Mouse (Mus musculus): ENCODE results near the gene Vps41. TPM values are rescaled to one million over a fixed set of nuclear protein-coding genes. Genes with fewer than 3 reads are reported as not detected.

The Vps41 gene
- total and polyA plus RNA-seq, 3 experiments, result 2.4 to 106 (median 93.7) TPM

- ATAC-seq (ENCODE audit: extremely low read depth, insufficient number of reproducible peaks, low FRiP score, poor library complexity, severe bottlenecking) (no peak), DNase-seq (ENCODE audit: low spot score) (no peak)
- H3K4me3 ChIP-seq (ENCODE audit: low read depth, low read length), result no peak overlapping the region
- H3K27me3 ChIP-seq (ENCODE audit: insufficient read depth, low read length), result no peaks in the 10 kb centered on the region
- no peak for TF ChIP-seq POLR2AphosphoS5 (IDR thresholded peaks at IDR 0.05; ENCODE audit: insufficient replicate concordance, low read depth, low read length)
- TF ChIP-seq GATA1 (IDR thresholded peaks at IDR 0.05; ENCODE audit: borderline replicate concordance, low read length), result no peak
- TF ChIP-seq TAL1 (conservative IDR thresholded peaks at IDR 0.05; ENCODE audit: low read depth, low read length), result no peak
- TF ChIP-seq CTCF (IDR thresholded peaks at IDR 0.05; ENCODE audit: low read depth, low read length), result no peak
- peaks cover 26% of the 10 kb centered on the region for H3K36me3 ChIP-seq (replicated peaks)
- no peaks in the 10 kb centered on the region for H3K9me3 ChIP-seq (replicated peaks)
- no peaks in the 10 kb centered on the region for H3K4me1 ChIP-seq (ENCODE audit: insufficient read depth, low read depth, low read length)
These were observed 122.1 kb downstream of the Vps41 start for GRCm38 (mm10) chr13:18839231-18839630.

- DNase-seq (ENCODE audit: low spot score), result no peak
- no peaks in the 10 kb centered on the region for H3K27me3 ChIP-seq (ENCODE audit: insufficient read depth, low read length)
- peaks cover 34% of the 10 kb centered on the region for H3K36me3 ChIP-seq (replicated peaks)
- no peaks in the 10 kb centered on the region for H3K4me1 ChIP-seq (ENCODE audit: insufficient read depth, low read depth, low read length)
- H3K9me3 ChIP-seq (replicated peaks), result no peaks in the 10 kb centered on the region
- no peak overlapping the region for H3K4me3 ChIP-seq (ENCODE audit: low read depth, low read length)
- no peak for ATAC-seq (ENCODE audit: extremely low read depth, insufficient number of reproducible peaks, low FRiP score, poor library complexity, severe bottlenecking)
- no peak for TF ChIP-seq POLR2AphosphoS5 (IDR thresholded peaks at IDR 0.05; ENCODE audit: insufficient replicate concordance, low read depth, low read length)
- no peak for TF ChIP-seq CTCF (IDR thresholded peaks at IDR 0.05; ENCODE audit: low read depth, low read length)
These were observed 123.3 kb downstream of the Vps41 start for GRCm38 (mm10) chr13:18840366-18840765.

GRCm38 (mm10) chr13:18841019-18841418 lies 123.9 kb downstream of the Vps41 start:
- TF ChIP-seq POLR2AphosphoS5 (IDR thresholded peaks at IDR 0.05; ENCODE audit: insufficient replicate concordance, low read depth, low read length) (no peak), TAL1 (conservative IDR thresholded peaks at IDR 0.05; ENCODE audit: low read depth, low read length) (no peak), CTCF (IDR thresholded peaks at IDR 0.05; ENCODE audit: low read depth, low read length) (no peak), GATA2 (IDR thresholded peaks at IDR 0.05; ENCODE audit: borderline replicate concordance, low read depth, low read length) (no peak), GATA1 (IDR thresholded peaks at IDR 0.05; ENCODE audit: borderline replicate concordance, low read length) (no peak)
- no peak overlapping the region for H3K4me3 ChIP-seq (ENCODE audit: low read depth, low read length)
- no peak for ATAC-seq (ENCODE audit: extremely low read depth, insufficient number of reproducible peaks, low FRiP score, poor library complexity, severe bottlenecking)
- H3K9me3 ChIP-seq (replicated peaks), result no peaks in the 10 kb centered on the region
- H3K4me1 ChIP-seq (ENCODE audit: insufficient read depth, low read depth, low read length), result no peaks in the 10 kb centered on the region
- no peaks in the 10 kb centered on the region for H3K27me3 ChIP-seq (ENCODE audit: insufficient read depth, low read length)
- peaks cover 39% of the 10 kb centered on the region for H3K36me3 ChIP-seq (replicated peaks)
- DNase-seq (ENCODE audit: low spot score), result no peak

GRCm38 (mm10) chr13:18841752-18842282 lies 124.7 kb downstream of the Vps41 start:
- TF ChIP-seq GATA2 (IDR thresholded peaks at IDR 0.05; ENCODE audit: borderline replicate concordance, low read depth, low read length) (no peak), CTCF (IDR thresholded peaks at IDR 0.05; ENCODE audit: low read depth, low read length) (no peak), TAL1 (conservative IDR thresholded peaks at IDR 0.05; ENCODE audit: low read depth, low read length) (no peak), GATA1 (IDR thresholded peaks at IDR 0.05; ENCODE audit: borderline replicate concordance, low read length) (no peak)

GRCm38 (mm10) chr13:18842556-18842955 lies 125.5 kb downstream of the Vps41 start:
- no peaks in the 10 kb centered on the region for H3K9me3 ChIP-seq (replicated peaks)
- ATAC-seq (ENCODE audit: extremely low read depth, insufficient number of reproducible peaks, low FRiP score, poor library complexity, severe bottlenecking) (no peak), DNase-seq (ENCODE audit: low spot score) (no peak)
- H3K27me3 ChIP-seq (ENCODE audit: insufficient read depth, low read length), result no peaks in the 10 kb centered on the region
- H3K36me3 ChIP-seq (replicated peaks), result peaks cover 47% of the 10 kb centered on the region
- TF ChIP-seq CTCF (IDR thresholded peaks at IDR 0.05; ENCODE audit: low read depth, low read length) (no peak), GATA2 (IDR thresholded peaks at IDR 0.05; ENCODE audit: borderline replicate concordance, low read depth, low read length) (no peak), TAL1 (conservative IDR thresholded peaks at IDR 0.05; ENCODE audit: low read depth, low read length) (no peak), GATA1 (IDR thresholded peaks at IDR 0.05; ENCODE audit: borderline replicate concordance, low read length) (no peak)
- H3K4me1 ChIP-seq (ENCODE audit: insufficient read depth, low read depth, low read length), result no peaks in the 10 kb centered on the region
- no peak overlapping the region for H3K4me3 ChIP-seq (ENCODE audit: low read depth, low read length)

More at GRCm38 (mm10) chr13:18841752-18842282, 124.7 kb downstream of the Vps41 start:
- Histone ChIP-seq H3K4me3 (ENCODE audit: low read depth, low read length) (no peak overlapping the region), H3K4me1 (ENCODE audit: insufficient read depth, low read depth, low read length) (no peaks in the 10 kb centered on the region), H3K27me3 (ENCODE audit: insufficient read depth, low read length) (no peaks in the 10 kb centered on the region), H3K36me3 (replicated peaks) (peaks cover 44% of the 10 kb centered on the region), H3K9me3 (replicated peaks) (no peaks in the 10 kb centered on the region)
- no peak for DNase-seq (ENCODE audit: low spot score)
- no peak for ATAC-seq (ENCODE audit: extremely low read depth, insufficient number of reproducible peaks, low FRiP score, poor library complexity, severe bottlenecking)

GRCm38 (mm10) chr13:18843546-18843945 lies 126.5 kb downstream of the Vps41 start:
- peaks cover 52% of the 10 kb centered on the region for H3K36me3 ChIP-seq (replicated peaks)

GRCm38 (mm10) chr13:18847386-18847785 lies 130.3 kb downstream of the Vps41 start:
- H3K27me3 ChIP-seq (ENCODE audit: insufficient read depth, low read length), result no peaks in the 10 kb centered on the region
- H3K9me3 ChIP-seq (replicated peaks), result no peaks in the 10 kb centered on the region
- peaks cover 60% of the 10 kb centered on the region for H3K36me3 ChIP-seq (replicated peaks)
- ATAC-seq (ENCODE audit: extremely low read depth, insufficient number of reproducible peaks, low FRiP score, poor library complexity, severe bottlenecking) (no peak), DNase-seq (ENCODE audit: low spot score) (no peak)
- H3K4me1 ChIP-seq (ENCODE audit: insufficient read depth, low read depth, low read length), result no peaks in the 10 kb centered on the region
- TF ChIP-seq TAL1 (conservative IDR thresholded peaks at IDR 0.05; ENCODE audit: low read depth, low read length) (no peak), CTCF (IDR thresholded peaks at IDR 0.05; ENCODE audit: low read depth, low read length) (no peak), GATA2 (IDR thresholded peaks at IDR 0.05; ENCODE audit: borderline replicate concordance, low read depth, low read length) (no peak), GATA1 (IDR thresholded peaks at IDR 0.05; ENCODE audit: borderline replicate concordance, low read length) (no peak), POLR2AphosphoS5 (IDR thresholded peaks at IDR 0.05; ENCODE audit: insufficient replicate concordance, low read depth, low read length) (no peak)
- no peak overlapping the region for H3K4me3 ChIP-seq (ENCODE audit: low read depth, low read length)

More at GRCm38 (mm10) chr13:18843546-18843945, 126.5 kb downstream of the Vps41 start:
- ATAC-seq (ENCODE audit: extremely low read depth, insufficient number of reproducible peaks, low FRiP score, poor library complexity, severe bottlenecking) (no peak), DNase-seq (ENCODE audit: low spot score) (no peak)
- Histone ChIP-seq H3K9me3 (replicated peaks) (no peaks in the 10 kb centered on the region), H3K4me3 (ENCODE audit: low read depth, low read length) (no peak overlapping the region), H3K27me3 (ENCODE audit: insufficient read depth, low read length) (no peaks in the 10 kb centered on the region), H3K4me1 (ENCODE audit: insufficient read depth, low read depth, low read length) (no peaks in the 10 kb centered on the region)
- no peak for TF ChIP-seq TAL1 (conservative IDR thresholded peaks at IDR 0.05; ENCODE audit: low read depth, low read length)
- no peak for TF ChIP-seq GATA2 (IDR thresholded peaks at IDR 0.05; ENCODE audit: borderline replicate concordance, low read depth, low read length)
- no peak for TF ChIP-seq GATA1 (IDR thresholded peaks at IDR 0.05; ENCODE audit: borderline replicate concordance, low read length)
- TF ChIP-seq CTCF (IDR thresholded peaks at IDR 0.05; ENCODE audit: low read depth, low read length), result no peak
- no peak for TF ChIP-seq POLR2AphosphoS5 (IDR thresholded peaks at IDR 0.05; ENCODE audit: insufficient replicate concordance, low read depth, low read length)
